Mouse (Mus musculus): ENCODE results near the gene Edc3. TPM values are rescaled to one million over a fixed set of nuclear protein-coding genes. Genes with fewer than 3 reads are reported as not detected.
A peak's percentile ranks its signal among the peaks of the same experiment; 100 is the strongest.

Gene Edc3
- polyA plus RNA-seq, 1 experiment from 2014 or later = 41.1 TPM

- peak; percentile 93 for ATAC-seq (ENCODE audit: low FRiP score, low read depth)
- peaks cover 32% of the 10 kb centered on the region for H3K4me1 ChIP-seq
- peaks cover 14% of the 10 kb centered on the region for H3K36me3 ChIP-seq
- no peaks in the 10 kb centered on the region for H3K27me3 ChIP-seq
- H3K4me2 ChIP-seq (replicated peaks) = peak overlapping the region; percentile 99
- no peaks in the 10 kb centered on the region for H3K9me3 ChIP-seq
- under 1% methylated on average over 45 of the region's 45 CpGs for WGBS
- H3K27ac ChIP-seq (replicated peaks) = peak overlapping the region; percentile 99
- peak overlapping the region; percentile 98 for H3K9ac ChIP-seq (replicated peaks)
- peak overlapping the region; percentile 93 for H3K4me3 ChIP-seq
These were observed 56.6 kb downstream of the Edc3 start for GRCm38 (mm10) chr9:57764974-57765363.

DNA sequence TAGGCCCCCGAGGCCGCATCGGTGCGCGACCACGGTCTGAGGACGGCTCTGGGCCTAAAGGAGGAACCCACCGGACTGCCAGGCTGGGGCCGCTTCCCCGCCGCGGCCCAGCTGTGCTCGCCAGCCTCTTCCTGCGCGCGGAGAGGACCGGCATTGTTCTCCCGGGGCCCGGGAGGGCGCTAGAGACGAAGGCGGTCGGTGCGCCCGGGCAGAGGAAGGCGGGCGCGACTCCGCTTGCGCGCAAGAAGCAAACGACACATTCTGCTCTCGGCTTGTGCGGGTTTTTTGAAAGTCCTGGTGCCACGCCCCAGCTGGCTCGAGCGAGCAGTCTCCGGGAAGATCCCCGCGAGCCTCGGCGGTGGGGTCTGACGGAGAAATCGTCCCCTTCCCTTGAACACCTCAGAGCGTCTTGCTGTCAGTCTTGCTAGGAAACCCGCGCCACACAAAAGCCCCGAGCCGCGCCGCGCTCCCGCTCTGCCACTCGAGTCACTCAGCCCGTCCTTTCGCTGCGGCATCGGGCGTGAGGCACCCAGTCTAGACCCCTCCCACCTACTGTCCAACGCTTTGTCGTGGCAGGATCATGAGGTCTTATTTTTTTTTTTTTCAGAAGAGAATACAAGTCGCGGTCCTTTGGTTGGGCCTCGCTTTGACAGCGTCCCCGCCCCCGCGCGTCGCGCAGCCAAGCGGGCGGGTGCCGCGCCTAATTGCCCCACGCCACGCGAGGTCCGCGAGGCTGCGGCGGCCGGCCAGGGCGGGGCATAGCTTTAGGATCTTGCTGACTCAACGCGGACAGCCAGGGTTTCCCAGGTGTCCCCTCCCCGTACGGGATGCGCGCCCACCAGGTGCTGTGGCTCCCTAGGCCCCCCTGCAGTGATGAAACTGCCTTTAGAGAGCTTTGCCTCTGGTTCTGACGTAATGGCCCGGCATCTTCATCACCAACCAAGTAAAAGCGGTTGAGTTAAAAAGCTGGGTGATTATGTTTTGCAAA is 57.3 kb downstream of the Edc3 start, which contains the start of gene Clk3:
Gene Clk3, minus strand, starts transcription at position 497 of the 988 bp plus-strand sequence.
- Histone ChIP-seq H3K4me1 (peaks cover 32% of the 10 kb centered on the region), H3K27me3 (no peaks in the 10 kb centered on the region), H3K27ac (replicated peaks) (peak within 1 kb of the TSS; percentile 99), H3K4me2 (replicated peaks) (peak within 1 kb of the TSS; percentile 99), H3K36me3 (peaks cover 7% of the 10 kb centered on the region), H3K9ac (replicated peaks) (peak within 1 kb of the TSS; percentile 98), H3K4me3 (peak within 1 kb of the TSS; percentile 93), H3K9me3 (no peaks in the 10 kb centered on the region)
- under 1% methylated on average over 91 of the region's 93 CpGs for WGBS
- peak; percentile 54 for ATAC-seq (ENCODE audit: low FRiP score, low read depth)

- H3K27ac ChIP-seq (replicated peaks) = peak overlapping the region; percentile 99
These were observed 58.1 kb downstream of the Edc3 start for GRCm38 (mm10) chr9:57766431-57766830.

DNA sequence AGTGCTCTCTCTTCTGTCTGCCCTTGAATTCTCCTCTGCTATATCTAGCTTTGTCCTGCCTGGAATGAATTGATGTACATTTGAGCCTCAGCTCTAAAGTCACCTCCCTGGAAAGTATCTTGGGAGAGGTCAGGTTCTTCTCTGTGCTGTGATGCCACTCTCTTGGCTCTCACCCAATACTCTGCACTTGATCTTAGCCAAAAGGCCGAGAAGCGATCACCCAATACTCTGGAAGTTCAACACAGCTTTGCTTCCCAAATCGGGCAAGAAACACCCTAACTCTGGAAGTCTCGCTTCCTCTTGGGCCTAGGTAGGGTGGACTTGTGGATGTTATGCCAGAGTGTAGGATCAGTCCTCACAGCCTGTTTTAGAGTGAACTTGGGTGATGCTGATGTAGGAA is 58.9 kb downstream of the Edc3 start:
- Histone ChIP-seq H3K27ac (replicated peaks) (no peak overlapping the region), H3K4me3 (no peak overlapping the region), H3K4me1 (peaks cover 29% of the 10 kb centered on the region), H3K27me3 (no peaks in the 10 kb centered on the region), H3K9ac (replicated peaks) (no peak overlapping the region), H3K4me2 (replicated peaks) (no peak overlapping the region), H3K9me3 (no peaks in the 10 kb centered on the region), H3K36me3 (no peaks in the 10 kb centered on the region)
- ATAC-seq (ENCODE audit: low FRiP score, low read depth) = no peak
- 92% methylated on average over 4 of the region's 4 CpGs for WGBS

More at GRCm38 (mm10) chr9:57766431-57766830, 58.1 kb downstream of the Edc3 start:
- peak overlapping the region; percentile 98 for H3K9ac ChIP-seq (replicated peaks)
- H3K27me3 ChIP-seq = no peaks in the 10 kb centered on the region
- ATAC-seq (ENCODE audit: low FRiP score, low read depth) = no peak
- H3K4me2 ChIP-seq (replicated peaks) = peak overlapping the region; percentile 99
- H3K36me3 ChIP-seq = no peaks in the 10 kb centered on the region
- peak overlapping the region; percentile 93 for H3K4me3 ChIP-seq
- 30% methylated on average over 6 of the region's 6 CpGs for WGBS
- peaks cover 32% of the 10 kb centered on the region for H3K4me1 ChIP-seq
- H3K9me3 ChIP-seq = no peaks in the 10 kb centered on the region

DNA sequence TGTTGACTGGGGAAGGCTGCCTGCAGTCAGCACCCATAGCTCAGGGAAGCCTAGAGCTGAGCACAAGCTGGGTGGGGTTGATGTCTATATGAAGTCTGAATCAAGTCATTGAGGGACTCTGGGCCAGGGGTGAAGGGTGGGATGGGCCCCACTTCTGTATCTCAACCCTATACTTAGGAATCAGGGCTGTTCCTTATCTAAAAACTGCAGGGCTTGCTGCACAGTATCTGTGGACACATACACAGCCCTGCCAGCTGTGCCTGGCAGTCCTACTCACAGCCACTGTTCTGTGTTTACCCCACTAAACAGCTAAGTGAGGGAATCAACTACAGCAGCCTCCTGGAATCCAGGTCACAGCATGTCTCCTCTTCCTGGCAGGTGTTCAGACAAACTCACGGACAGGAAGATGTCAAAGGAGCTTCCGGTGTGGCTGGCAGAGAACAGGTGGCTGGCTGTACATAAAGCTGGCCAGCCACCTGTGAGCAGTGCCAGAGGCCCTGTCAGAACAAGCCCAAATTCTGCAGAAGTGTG is 61.3 kb downstream of the Edc3 start:
- no peak overlapping the region for H3K27ac ChIP-seq (replicated peaks)
- H3K4me1 ChIP-seq = peaks cover 9% of the 10 kb centered on the region
- no peaks in the 10 kb centered on the region for H3K9me3 ChIP-seq
- H3K4me3 ChIP-seq = no peak overlapping the region
- no peaks in the 10 kb centered on the region for H3K36me3 ChIP-seq
- WGBS = 71% methylated on average over 2 of the region's 2 CpGs
- no peak overlapping the region for H3K4me2 ChIP-seq (replicated peaks)
- ATAC-seq (ENCODE audit: low FRiP score, low read depth) = no peak
- H3K27me3 ChIP-seq = no peaks in the 10 kb centered on the region
- H3K9ac ChIP-seq (replicated peaks) = no peak overlapping the region

DNA sequence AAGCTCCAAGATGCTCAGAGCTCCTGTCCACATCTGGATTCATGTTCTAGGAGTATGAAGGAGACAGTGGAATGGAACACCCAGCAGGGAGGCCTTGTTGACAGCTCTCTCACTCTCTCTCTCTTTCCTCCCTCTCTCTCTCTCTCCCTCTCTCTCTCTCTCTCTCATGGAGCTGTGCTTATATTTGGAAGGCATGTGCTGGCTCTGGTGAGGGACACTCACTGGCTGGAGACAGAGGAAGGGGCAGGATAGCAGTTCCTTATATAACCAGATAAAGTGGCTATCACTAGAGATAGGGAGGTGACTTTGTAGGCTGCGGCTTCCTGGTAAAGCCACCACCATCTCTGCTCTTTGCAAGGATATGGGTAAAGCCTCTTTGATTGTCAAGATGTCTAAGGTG is 61.9 kb downstream of the Edc3 start:
- H3K4me3 ChIP-seq = no peak overlapping the region
- peaks cover 9% of the 10 kb centered on the region for H3K4me1 ChIP-seq
- no peak overlapping the region for H3K27ac ChIP-seq (replicated peaks)
- H3K36me3 ChIP-seq = no peaks in the 10 kb centered on the region
- ATAC-seq (ENCODE audit: low FRiP score, low read depth) = no peak
- 100% methylated on average over 1 of the region's 1 CpGs for WGBS
- H3K4me2 ChIP-seq (replicated peaks) = no peak overlapping the region
- no peaks in the 10 kb centered on the region for H3K27me3 ChIP-seq
- no peak overlapping the region for H3K9ac ChIP-seq (replicated peaks)
- H3K9me3 ChIP-seq = no peaks in the 10 kb centered on the region

DNA sequence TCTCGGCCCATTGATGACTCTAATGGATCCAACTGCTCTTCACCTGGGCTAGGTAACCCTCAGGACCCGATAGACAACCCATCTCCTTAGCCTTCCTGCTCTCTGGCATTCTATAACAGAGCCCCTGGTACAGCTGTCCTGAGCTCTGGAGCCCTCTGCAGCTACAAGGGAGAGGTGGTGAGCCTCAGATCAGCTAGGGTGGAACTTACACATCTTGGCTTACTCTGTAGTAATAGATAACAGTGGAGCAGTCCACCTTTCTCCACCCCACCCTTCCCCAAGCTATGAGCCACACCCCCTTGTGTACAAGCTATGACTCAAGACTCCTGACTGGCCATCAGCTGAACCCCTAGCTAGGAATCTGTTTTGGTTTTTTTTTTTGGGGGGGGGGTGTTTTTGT is 62.5 kb downstream of the Edc3 start:
- no peak for ATAC-seq (ENCODE audit: low FRiP score, low read depth)
- Histone ChIP-seq H3K9me3 (no peaks in the 10 kb centered on the region), H3K9ac (replicated peaks) (no peak overlapping the region), H3K27me3 (no peaks in the 10 kb centered on the region), H3K4me3 (no peak overlapping the region), H3K4me2 (replicated peaks) (no peak overlapping the region), H3K36me3 (no peaks in the 10 kb centered on the region), H3K27ac (replicated peaks) (no peak overlapping the region), H3K4me1 (peaks cover 9% of the 10 kb centered on the region)
- 92% methylated on average over 2 of the region's 2 CpGs for WGBS

DNA sequence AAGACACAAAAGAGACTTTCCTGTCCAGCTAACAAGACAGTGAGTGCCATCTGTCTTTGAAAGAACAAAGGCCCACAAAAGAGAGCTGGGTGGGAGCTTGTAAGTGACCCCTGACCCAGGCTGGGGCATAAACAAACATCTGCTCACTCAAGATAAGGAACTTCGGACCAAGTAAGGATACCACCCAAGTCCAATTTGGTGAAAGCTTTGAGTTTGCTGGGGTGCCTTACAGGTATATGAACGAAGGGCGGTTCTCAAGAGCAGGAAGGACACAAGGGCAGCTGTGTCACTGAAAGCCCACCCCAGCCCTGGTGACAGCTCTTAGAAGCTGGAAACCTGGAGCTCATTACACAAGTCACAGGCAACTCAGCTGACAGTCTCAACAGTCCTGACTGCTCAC is 65.4 kb downstream of the Edc3 start:
- 84% methylated on average over 3 of the region's 3 CpGs for WGBS
- Histone ChIP-seq H3K4me3 (no peak overlapping the region), H3K9ac (replicated peaks) (no peak overlapping the region), H3K27ac (replicated peaks) (no peak overlapping the region), H3K36me3 (no peaks in the 10 kb centered on the region), H3K9me3 (no peaks in the 10 kb centered on the region), H3K27me3 (no peaks in the 10 kb centered on the region), H3K4me2 (replicated peaks) (no peak overlapping the region), H3K4me1 (no peaks in the 10 kb centered on the region)
- ATAC-seq (ENCODE audit: low FRiP score, low read depth) = no peak

DNA sequence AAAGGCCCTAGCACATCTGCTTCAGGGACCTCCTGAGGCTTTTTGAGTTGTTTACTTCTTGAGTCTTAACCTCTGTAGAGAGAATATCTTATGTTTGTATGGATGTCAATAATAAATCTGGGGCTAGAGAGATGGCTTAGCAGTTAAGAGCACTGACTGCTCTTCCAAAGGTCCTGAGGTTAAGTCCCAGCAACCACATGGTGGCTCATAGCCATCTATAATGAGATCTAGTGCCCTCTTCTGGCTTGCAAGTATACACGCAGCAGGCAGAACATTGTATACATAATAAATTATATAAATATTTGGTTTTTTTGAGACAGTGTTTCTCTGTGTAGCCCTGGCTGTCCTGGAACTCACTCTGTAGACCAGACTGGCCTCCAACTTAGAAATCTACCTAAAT is 65.8 kb downstream of the Edc3 start:
- H3K4me3 ChIP-seq = no peak overlapping the region
- H3K27me3 ChIP-seq = no peaks in the 10 kb centered on the region
- H3K4me2 ChIP-seq (replicated peaks) = no peak overlapping the region
- H3K9me3 ChIP-seq = no peaks in the 10 kb centered on the region
- no peaks in the 10 kb centered on the region for H3K36me3 ChIP-seq
- no peak for ATAC-seq (ENCODE audit: low FRiP score, low read depth)
- WGBS = 16% methylated on average over 1 of the region's 1 CpGs
- H3K27ac ChIP-seq (replicated peaks) = no peak overlapping the region
- no peaks in the 10 kb centered on the region for H3K4me1 ChIP-seq
- no peak overlapping the region for H3K9ac ChIP-seq (replicated peaks)

GRCm38 (mm10) chr9:57775026-57775425 is 66.7 kb downstream of the Edc3 start:
- 72% methylated on average over 5 of the region's 5 CpGs for WGBS
- Histone ChIP-seq H3K4me3 (no peak overlapping the region), H3K9ac (replicated peaks) (no peak overlapping the region), H3K36me3 (no peaks in the 10 kb centered on the region), H3K27ac (replicated peaks) (no peak overlapping the region), H3K4me2 (replicated peaks) (no peak overlapping the region), H3K9me3 (no peaks in the 10 kb centered on the region), H3K4me1 (no peaks in the 10 kb centered on the region), H3K27me3 (no peaks in the 10 kb centered on the region)
- ATAC-seq (ENCODE audit: low FRiP score, low read depth) = no peak

- no peak for ATAC-seq (ENCODE audit: low FRiP score, low read depth)
- Histone ChIP-seq H3K9ac (replicated peaks) (no peak overlapping the region), H3K4me2 (replicated peaks) (no peak overlapping the region), H3K36me3 (no peaks in the 10 kb centered on the region), H3K9me3 (no peaks in the 10 kb centered on the region), H3K27me3 (no peaks in the 10 kb centered on the region), H3K4me1 (no peaks in the 10 kb centered on the region), H3K4me3 (no peak overlapping the region), H3K27ac (replicated peaks) (no peak overlapping the region)
- WGBS = 57% methylated on average over 4 of the region's 4 CpGs
These were observed 67.4 kb downstream of the Edc3 start for GRCm38 (mm10) chr9:57775736-57776135.

- WGBS = 97% methylated on average over 3 of the region's 3 CpGs
These were observed 74.3 kb downstream of the Edc3 start for GRCm38 (mm10) chr9:57782656-57783055.

More at GRCm38 (mm10) chr9:57782656-57783055, 74.3 kb downstream of the Edc3 start:
- Histone ChIP-seq H3K27ac (replicated peaks) (no peak overlapping the region), H3K4me1 (no peaks in the 10 kb centered on the region), H3K9ac (replicated peaks) (no peak overlapping the region), H3K9me3 (no peaks in the 10 kb centered on the region), H3K36me3 (peaks cover 8% of the 10 kb centered on the region), H3K27me3 (no peaks in the 10 kb centered on the region), H3K4me3 (no peak overlapping the region), H3K4me2 (replicated peaks) (no peak overlapping the region)
- ATAC-seq (ENCODE audit: low FRiP score, low read depth) = no peak

Data from midbrain, embryonic 12.5 days (tissue).